12 mouse cellular contexts compared by ENCODE assay signal in genomic region chr19:8019329-8019851, GRCm38 (mm10). TPM values are rescaled to one million over a fixed set of nuclear protein-coding genes. Genes with fewer than 3 reads are reported as not detected.
A peak's percentile ranks its signal among the peaks of the same experiment; 100 is the strongest.
DNase-seq lines count a peak whose midpoint lies in the region; ATAC-seq and TF ChIP-seq lines count a peak whose summit lies in the region.
"Not testable (repeated sequence)": the region's sequence is repeated elsewhere in the genome, so short reads cannot be mapped to it uniquely, and the experiment has no call there.
"Had no signal": no experiment of that assay in that cellular context is flagged by ENCODE, and none has a peak within 500 bp of the region (broad histone marks: within the 10 kb centered on the region; RNA-seq: fewer than 3 reads in every experiment).

No protein-coding gene starts in this region.

- 0 out of 2 replicates have a peak overlapping the region, but pooled peaks have one; percentile 13 for H3K4me3 ChIP-seq in gastrocnemius, adult 2 months

- DNase-seq in B cell, adult 2 months = peak; percentile 76 to 78
- peak; percentile 48 for DNase-seq in MEL-GATA-1-ER (ENCODE audit: extremely low read depth, low read depth)
- not testable (repeated sequence) for DNase-seq in gastrocnemius, adult 2 months
- peak; percentile 66 for DNase-seq in induced T-regulatory cell, adult 2 months (ENCODE audit: low read depth)
- peak; percentile 1 for DNase-seq in lung, postnatal 25 days (ENCODE audit: low spot score)
- peak; percentile 24 to 47 for DNase-seq in spleen, adult 18-20 months
- DNase-seq in thymus, postnatal 25 days = peak; percentile 47

- intact Hi-C loops in gastrocnemius, adult 2 months (cut with DNase I) = not testable (repeated sequence)

- peak; percentile 38 for ATAC-seq in monocyte, adult 5-6 weeks (replicated peaks; ENCODE audit: insufficient number of reproducible peaks, low FRiP score, low TSS enrichment, poor library complexity, severe bottlenecking)

- 0 out of 2 replicates have a peak overlapping the region, but pooled peaks have one; percentile 3 for H3K27ac ChIP-seq in gastrocnemius, adult 2 months

- not testable (repeated sequence) for TF ChIP-seq CTCF in gastrocnemius, adult 2 months (IDR thresholded peaks at IDR 0.05)

RNA-seq across cellular contexts. Expression of gene Slc22a27, which starts 53.6 kb away (rescaled TPM):
- total RNA-seq in gastrocnemius, adult 2 months (2021) = not detected
- not detected in 3 replicates for total RNA-seq in monocyte, adult 5-6 weeks (2017)
- total RNA-seq: gastrocnemius, postnatal 36 days; heart, postnatal 36 days; left cerebral cortex, adult 18-20 months; left cerebral cortex, postnatal 36 days had no signal
